Mouse (Mus musculus) lung, embryonic 15.5 days (tissue): ENCODE data around the gene Stk38l. TPM values are rescaled to one million over a fixed set of nuclear protein-coding genes. Genes with fewer than 3 reads are reported as not detected.
"Not testable (repeated sequence)": the region's sequence is repeated elsewhere in the genome, so short reads cannot be mapped to it uniquely, and the experiment has no call there.

Source experiments
- ATAC-seq: fragments of 200-750 bp; cut with Nextera tagmentation; 2 replicates; pipeline ENCODE4 v1.8.0; 2017; ENCODE audit warnings: moderate number of reproducible peaks, borderline replicate concordance; ENCODE audit not compliant: low FRiP score, low TSS enrichment; ENCODE audit errors: extremely low read depth
- H3K27ac ChIP-seq: fragments of 300-500 bp; sonication (generic); 2 replicates; pipeline ENCODE4 v1.5.1; 2015; ENCODE audit warnings: moderate library complexity, mild to moderate bottlenecking, inconsistent platforms
- H3K27me3 ChIP-seq: fragments of 300-500 bp; sonication (generic); 2 replicates; pipeline ENCODE4 v1.6.1; 2015; ENCODE audit warnings: inconsistent platforms
- H3K36me3 ChIP-seq: fragments of 300-500 bp; sonication (generic); 2 replicates; pipeline ENCODE4 v1.6.1; 2015; ENCODE audit warnings: inconsistent platforms
- H3K4me1 ChIP-seq: fragments of 300-500 bp; sonication (generic); 2 replicates; pipeline ENCODE4 v1.6.1; 2015; ENCODE audit warnings: inconsistent platforms
- H3K4me2 ChIP-seq: fragments of 300-500 bp; sonication (generic); 2 replicates; pipeline ENCODE4 v1.6.1; 2015; ENCODE audit warnings: inconsistent platforms, mild to moderate bottlenecking, moderate library complexity
- H3K4me3 ChIP-seq: fragments of 300-500 bp; sonication (generic); 2 replicates; pipeline ENCODE4 v1.5.1; 2015; ENCODE audit warnings: mild to moderate bottlenecking, inconsistent platforms
- H3K9ac ChIP-seq: fragments of 300-500 bp; sonication (generic); 2 replicates; pipeline ENCODE4 v1.6.1; 2015; ENCODE audit warnings: inconsistent platforms
- H3K9me3 ChIP-seq: fragments of 300-500 bp; sonication (generic); 2 replicates; pipeline ENCODE4 v1.6.1; 2016; ENCODE audit warnings: inconsistent platforms
- WGBS: fragments of 180-500 bp; shearing (Covaris S2); methylation state at CpG from one replicate; pipeline ENCODE4 v1.1.7; 2015; 5-methylcytosine and 5-hydroxymethylcytosine counted together
- polyA plus RNA-seq: library from polyadenylated mRNA; unstranded; fragments of >200 nt; fragmentation: Nextera tagmentation; extraction: Ambion mirVana; gene quantifications from 2 replicates; pipeline ENCODE4 v1.2.1, GENCODE M21; 2015

Gene Stk38l
- polyA plus RNA-seq, 1 experiment from 2014 or later, result 14.8 TPM

DNA sequence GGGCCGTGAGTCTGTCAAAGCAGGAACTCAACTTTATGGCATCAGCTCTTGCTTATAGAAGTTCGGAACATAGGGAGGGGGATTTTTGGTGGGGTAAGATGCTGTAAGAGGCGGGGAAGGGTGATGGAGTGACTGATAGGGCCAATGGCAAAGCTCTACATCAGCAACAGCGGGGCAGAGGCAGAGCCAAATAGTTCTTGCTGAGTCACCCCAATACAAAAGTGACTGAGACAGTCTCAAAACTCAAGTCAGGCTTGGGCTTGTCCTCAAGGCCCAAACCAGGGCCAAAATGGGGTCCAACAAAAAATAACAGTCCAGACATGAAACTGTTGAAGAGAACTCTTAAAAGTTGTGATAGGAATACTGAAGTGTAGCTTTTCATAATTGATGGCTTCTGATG lies 30.9 kb downstream of the Stk38l start:
- Histone ChIP-seq H3K4me1 (0 out of 2 replicates have a peak, but pooled peaks cover 4% of the 10 kb centered on the region), H3K4me3 (no peak overlapping the region), H3K27ac (no peak overlapping the region), H3K36me3 (no peaks in the 10 kb centered on the region; the same call in 1 of the 2 replicates), H3K27me3 (no peaks in the 10 kb centered on the region), H3K9ac (no peak overlapping the region), H3K4me2 (no peak overlapping the region), H3K9me3 (no peaks in the 10 kb centered on the region)
- ATAC-seq, result no peak
- WGBS, result 90% methylated on average over 4 of the region's 4 CpGs

- no peak overlapping the region for H3K9ac ChIP-seq
- H3K4me3 ChIP-seq, result no peak overlapping the region
- no peak overlapping the region for H3K27ac ChIP-seq
- H3K27me3 ChIP-seq, result no peaks in the 10 kb centered on the region
- no peaks in the 10 kb centered on the region for H3K9me3 ChIP-seq
- no peak overlapping the region for H3K4me2 ChIP-seq
- no peaks in the 10 kb centered on the region; the same call in 1 of the 2 replicates for H3K36me3 ChIP-seq
- 94% methylated on average over 2 of the region's 2 CpGs for WGBS
- ATAC-seq, result no peak
- no peaks in the 10 kb centered on the region for H3K4me1 ChIP-seq
Observed at GRCm38 (mm10) chr6:146759027-146759426, 34.2 kb downstream of the Stk38l start.

- no peaks in the 10 kb centered on the region for H3K9me3 ChIP-seq
- no peak overlapping the region for H3K4me3 ChIP-seq
- WGBS, result 66% methylated on average over 2 of the region's 2 CpGs
- no peaks in the 10 kb centered on the region; the same call in 1 of the 2 replicates for H3K36me3 ChIP-seq
- no peak for ATAC-seq
- no peak overlapping the region for H3K9ac ChIP-seq
- H3K4me1 ChIP-seq, result no peaks in the 10 kb centered on the region
- no peaks in the 10 kb centered on the region for H3K27me3 ChIP-seq
- no peak overlapping the region for H3K27ac ChIP-seq
- H3K4me2 ChIP-seq, result no peak overlapping the region
Observed at GRCm38 (mm10) chr6:146760022-146760421, 35.2 kb downstream of the Stk38l start.

DNA sequence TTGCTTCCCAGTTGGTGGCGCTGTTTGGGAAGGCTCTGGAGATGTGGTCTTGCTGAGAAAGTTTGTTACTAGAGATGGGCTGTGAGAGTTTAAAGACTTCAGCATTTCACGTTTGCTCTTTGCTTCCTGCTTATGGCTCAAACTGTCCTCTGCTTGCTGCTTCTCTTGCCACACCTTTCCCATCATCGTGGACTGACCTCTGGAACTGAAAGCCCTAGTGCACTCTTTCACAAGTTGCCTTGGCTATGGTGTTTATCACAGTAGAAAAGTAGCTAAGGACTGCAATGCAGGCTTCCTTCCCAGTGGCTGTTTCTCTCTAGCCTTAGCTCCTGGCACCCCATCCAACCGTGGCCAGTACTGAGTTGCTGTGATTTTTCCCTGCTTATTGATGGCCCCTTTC lies 35.9 kb downstream of the Stk38l start:
- H3K9me3 ChIP-seq, result no peaks in the 10 kb centered on the region
- H3K4me1 ChIP-seq, result no peaks in the 10 kb centered on the region
- H3K9ac ChIP-seq, result no peak overlapping the region
- H3K4me3 ChIP-seq, result no peak overlapping the region
- no peak overlapping the region for H3K27ac ChIP-seq
- no peaks in the 10 kb centered on the region for H3K27me3 ChIP-seq
- H3K4me2 ChIP-seq, result no peak overlapping the region
- no peaks in the 10 kb centered on the region; the same call in 1 of the 2 replicates for H3K36me3 ChIP-seq
- no peak for ATAC-seq
- 62% methylated on average over 4 of the region's 4 CpGs for WGBS

DNA sequence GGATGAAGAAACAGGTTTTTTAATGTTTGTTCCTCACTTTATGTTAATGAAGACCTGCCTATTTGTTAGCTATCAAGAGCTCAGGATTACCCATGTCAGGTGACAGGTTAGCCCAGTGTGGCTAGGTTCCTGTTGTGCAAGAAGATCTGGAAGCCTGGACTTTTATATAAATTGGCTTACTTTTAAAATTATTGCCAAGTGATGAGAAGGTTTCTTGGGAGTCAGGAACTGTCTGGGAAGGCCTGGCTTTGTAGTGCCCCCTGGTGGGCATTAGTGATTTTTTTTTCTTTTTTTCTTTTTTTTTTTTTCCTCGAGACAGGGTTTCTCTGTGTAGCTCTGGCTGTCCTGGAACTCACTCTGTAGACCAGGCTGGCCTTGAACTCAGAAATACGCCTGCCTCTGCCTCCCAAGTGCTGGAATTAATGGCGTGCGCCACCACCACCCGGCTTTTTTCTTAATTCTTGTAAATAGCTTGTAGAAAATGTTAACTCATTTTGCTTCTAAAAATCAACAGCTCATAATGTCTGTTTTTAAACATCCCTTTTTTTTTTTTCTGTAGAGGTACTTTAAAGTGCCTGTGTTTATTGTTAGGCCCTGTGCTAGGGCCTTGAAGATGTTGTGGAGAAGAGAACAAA lies 37.6 kb downstream of the Stk38l start:
- no peak for ATAC-seq
- WGBS, result 55% methylated on average over 5 of the region's 5 CpGs
- no peaks in the 10 kb centered on the region for H3K4me1 ChIP-seq
- H3K36me3 ChIP-seq, result no peaks in the 10 kb centered on the region; the same call in 1 of the 2 replicates
- no peak overlapping the region for H3K27ac ChIP-seq
- H3K4me2 ChIP-seq, result no peak overlapping the region
- no peaks in the 10 kb centered on the region for H3K9me3 ChIP-seq
- H3K27me3 ChIP-seq, result no peaks in the 10 kb centered on the region
- no peak overlapping the region for H3K9ac ChIP-seq
- H3K4me3 ChIP-seq, result no peak overlapping the region

DNA sequence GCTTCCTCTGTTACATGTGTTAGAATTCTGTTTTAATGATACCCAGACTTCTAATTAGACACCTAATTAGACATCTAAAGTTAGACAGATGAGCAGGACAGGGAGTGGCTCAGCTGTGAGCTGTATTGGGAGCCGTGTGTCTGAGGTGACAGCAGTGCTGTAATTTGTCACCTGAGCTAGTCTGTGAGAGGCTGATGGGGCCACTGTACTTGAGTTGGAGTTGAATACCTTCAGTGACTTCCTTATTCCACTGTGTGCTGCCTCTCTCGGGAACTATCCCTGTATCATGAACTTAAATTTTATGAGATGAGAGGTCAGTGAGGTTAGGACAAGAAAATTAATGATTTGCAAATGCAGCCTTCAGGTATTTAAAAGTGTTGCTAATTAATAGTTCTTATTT lies 39.8 kb downstream of the Stk38l start:
- Histone ChIP-seq H3K27ac (no peak overlapping the region), H3K4me2 (no peak overlapping the region), H3K27me3 (no peaks in the 10 kb centered on the region), H3K9me3 (no peaks in the 10 kb centered on the region), H3K4me1 (no peaks in the 10 kb centered on the region), H3K36me3 (peaks cover 10% of the 10 kb centered on the region), H3K4me3 (no peak overlapping the region), H3K9ac (no peak overlapping the region)
- no peak for ATAC-seq
- WGBS, result 32% methylated on average over 2 of the region's 2 CpGs

GRCm38 (mm10) chr6:146765270-146765669 lies 40.5 kb downstream of the Stk38l start:
- ATAC-seq, result no peak
- WGBS, result 50% methylated on average over 4 of the region's 4 CpGs
- Histone ChIP-seq H3K9me3 (no peaks in the 10 kb centered on the region), H3K4me1 (no peaks in the 10 kb centered on the region; the same call in 1 of the 2 replicates), H3K27me3 (no peaks in the 10 kb centered on the region), H3K36me3 (peaks cover 10% of the 10 kb centered on the region), H3K27ac (no peak overlapping the region), H3K4me3 (no peak overlapping the region), H3K9ac (no peak overlapping the region), H3K4me2 (no peak overlapping the region)

DNA sequence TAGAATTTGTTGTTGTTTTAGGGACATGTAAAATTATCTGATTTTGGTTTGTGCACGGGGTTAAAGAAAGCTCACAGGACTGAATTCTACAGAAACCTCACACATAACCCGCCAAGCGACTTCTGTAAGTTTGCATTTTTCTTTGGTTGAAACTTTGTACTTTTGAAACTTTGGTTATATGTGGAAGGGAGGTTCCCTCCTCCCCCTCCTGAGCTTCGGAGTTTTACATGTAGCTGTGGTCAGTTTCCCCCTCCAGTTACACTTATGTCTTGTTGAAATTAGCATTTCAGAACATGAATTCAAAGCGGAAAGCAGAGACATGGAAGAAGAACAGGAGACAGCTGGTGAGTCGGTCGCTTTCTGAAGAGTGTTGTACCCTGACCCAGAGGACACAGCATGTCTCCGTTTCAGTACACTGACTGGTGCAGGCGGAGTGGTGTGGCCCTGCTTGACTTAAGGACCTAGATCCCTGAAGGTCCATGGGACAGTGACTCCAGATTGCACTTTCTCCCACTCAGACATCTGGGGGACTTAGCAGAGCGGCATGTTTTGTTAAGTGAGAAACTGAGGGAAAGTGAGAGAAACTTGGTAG lies 44.1 kb downstream of the Stk38l start:
- Histone ChIP-seq H3K9me3 (no peaks in the 10 kb centered on the region), H3K9ac (no peak overlapping the region), H3K4me1 (no peaks in the 10 kb centered on the region; the same call in 1 of the 2 replicates), H3K27ac (no peak overlapping the region), H3K36me3 (peaks cover 10% of the 10 kb centered on the region), H3K4me3 (no peak overlapping the region), H3K27me3 (no peaks in the 10 kb centered on the region), H3K4me2 (no peak overlapping the region)
- WGBS, result 89% methylated on average over 10 of the region's 10 CpGs
- no peak for ATAC-seq

- no peak overlapping the region for H3K27ac ChIP-seq
- ATAC-seq, result no peak
Observed at GRCm38 (mm10) chr6:146770005-146770745, 45.4 kb downstream of the Stk38l start.

DNA sequence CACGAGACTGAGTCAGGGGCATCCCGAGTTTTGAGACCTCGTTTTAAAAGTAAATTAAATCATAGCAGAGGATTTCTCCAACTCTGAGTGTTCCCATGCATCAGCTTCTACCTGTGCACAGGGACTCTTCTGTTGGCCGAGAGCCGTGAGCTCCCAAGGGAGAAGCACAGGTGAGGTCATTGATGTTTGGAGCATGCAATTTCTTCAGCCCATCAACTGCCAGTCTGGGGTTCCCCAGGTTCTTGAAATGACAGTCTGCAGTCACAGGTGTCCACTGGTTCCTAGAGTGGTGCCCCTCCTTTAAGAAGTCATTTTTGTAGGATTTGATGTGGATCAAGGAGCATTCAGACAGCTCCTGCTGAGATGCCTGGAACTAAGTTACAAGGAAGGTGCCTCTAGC lies 46.0 kb downstream of the Stk38l start:
- Histone ChIP-seq H3K4me2 (no peak overlapping the region), H3K36me3 (peaks cover 10% of the 10 kb centered on the region), H3K4me1 (no peaks in the 10 kb centered on the region; the same call in 1 of the 2 replicates), H3K27me3 (no peaks in the 10 kb centered on the region), H3K27ac (no peak overlapping the region), H3K9me3 (no peaks in the 10 kb centered on the region), H3K9ac (no peak overlapping the region), H3K4me3 (no peak overlapping the region)
- WGBS, result 84% methylated on average over 5 of the region's 5 CpGs
- no peak for ATAC-seq

More at GRCm38 (mm10) chr6:146770005-146770745, 45.4 kb downstream of the Stk38l start:
- Histone ChIP-seq H3K4me2 (no peak overlapping the region), H3K27me3 (no peaks in the 10 kb centered on the region), H3K4me1 (no peaks in the 10 kb centered on the region; the same call in 1 of the 2 replicates), H3K36me3 (peaks cover 10% of the 10 kb centered on the region), H3K9ac (no peak overlapping the region), H3K4me3 (no peak overlapping the region), H3K9me3 (no peaks in the 10 kb centered on the region)
- WGBS, result 53% methylated on average over 6 of the region's 6 CpGs

GRCm38 (mm10) chr6:146775864-146776263 lies 51.1 kb downstream of the Stk38l start:
- H3K4me1 ChIP-seq, H3K4me2 ChIP-seq, H3K27me3 ChIP-seq, H3K9me3 ChIP-seq, H3K36me3 ChIP-seq, ATAC-seq, H3K27ac ChIP-seq, H3K4me3 ChIP-seq, H3K9ac ChIP-seq: not testable (repeated sequence)
- 65% methylated on average over 8 of the region's 8 CpGs for WGBS
